Mouse (Mus musculus): ENCODE measurements around the gene Siae. TPM values are rescaled to one million over a fixed set of nuclear protein-coding genes. Genes with fewer than 3 reads are reported as not detected.

Siae gene
- polyA plus RNA-seq, 1 experiment from 2014 or later = 13.3 TPM

DNA sequence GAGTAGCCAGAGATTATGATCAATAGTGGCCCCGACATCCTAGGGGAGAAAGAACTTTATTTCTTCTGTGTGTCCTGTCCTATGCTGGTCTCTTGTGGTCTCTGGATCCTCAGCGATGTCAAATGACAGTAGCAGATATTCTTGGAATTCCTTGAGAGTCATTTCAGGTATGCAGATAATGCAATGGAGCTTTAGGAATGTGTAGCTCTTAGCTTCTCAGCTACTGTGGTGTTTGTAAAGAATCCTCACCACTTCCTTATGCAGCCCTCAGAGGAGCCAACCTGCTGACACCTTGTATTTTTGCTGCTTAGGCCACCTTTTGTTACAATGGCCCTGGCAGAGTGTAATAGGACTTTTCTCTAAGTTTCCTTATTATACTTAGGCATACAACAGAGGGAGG lies 109.1 kb downstream of the Siae start:
- H3K9ac ChIP-seq (ENCODE audit: low read length) = no peak overlapping the region
- no peak overlapping the region for H3K4me2 ChIP-seq (ENCODE audit: low read depth, low read length)
- H3K27me3 ChIP-seq (ENCODE audit: control insufficient read depth, insufficient read depth, low read length) = no peaks in the 10 kb centered on the region; the same call in 1 of the 2 replicates
- no peak overlapping the region for H3K4me3 ChIP-seq (replicated peaks; ENCODE audit: low read length)
- no peaks in the 10 kb centered on the region for H3K4me1 ChIP-seq (ENCODE audit: control insufficient read depth, insufficient read depth, low read length)
- no peaks in the 10 kb centered on the region for H3K36me3 ChIP-seq (ENCODE audit: control insufficient read depth, insufficient read depth, low read length)
- no peak for ATAC-seq (ENCODE audit: insufficient read depth, low FRiP score)
- no peaks in the 10 kb centered on the region for H3K9me3 ChIP-seq (replicated peaks; ENCODE audit: control insufficient read depth, low read length)
- no peak overlapping the region for H3K27ac ChIP-seq (ENCODE audit: low read length)
- WGBS = 59% methylated on average over 2 of the region's 2 CpGs

DNA sequence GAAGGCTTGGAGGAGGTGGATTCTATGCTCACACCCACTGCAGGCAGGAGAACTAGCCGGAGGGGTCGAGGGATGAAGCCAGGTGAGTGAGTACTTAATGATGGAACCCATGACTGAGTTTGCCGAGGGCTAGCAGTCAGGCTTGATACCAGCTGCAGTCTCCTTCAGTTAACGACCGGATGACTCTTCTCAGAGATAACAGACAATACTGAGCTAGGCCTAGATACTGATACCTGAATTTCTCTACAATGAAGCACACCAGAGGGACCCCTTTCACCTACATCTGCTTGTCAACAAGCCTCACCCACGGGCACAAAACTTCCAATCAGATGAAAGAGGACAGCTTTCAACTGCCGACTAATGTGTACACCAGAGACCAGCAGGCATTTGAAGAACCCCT lies 110.5 kb downstream of the Siae start:
- H3K36me3 ChIP-seq (ENCODE audit: control insufficient read depth, insufficient read depth, low read length) = no peaks in the 10 kb centered on the region
- no peak overlapping the region for H3K9ac ChIP-seq (ENCODE audit: low read length)
- 65% methylated on average over 7 of the region's 7 CpGs for WGBS
- H3K4me1 ChIP-seq (ENCODE audit: control insufficient read depth, insufficient read depth, low read length) = no peaks in the 10 kb centered on the region
- no peaks in the 10 kb centered on the region; the same call in 1 of the 2 replicates for H3K27me3 ChIP-seq (ENCODE audit: control insufficient read depth, insufficient read depth, low read length)
- ATAC-seq (ENCODE audit: insufficient read depth, low FRiP score) = no peak
- H3K4me2 ChIP-seq (ENCODE audit: low read depth, low read length) = no peak overlapping the region
- no peaks in the 10 kb centered on the region for H3K9me3 ChIP-seq (replicated peaks; ENCODE audit: control insufficient read depth, low read length)
- H3K4me3 ChIP-seq (replicated peaks; ENCODE audit: low read length) = no peak overlapping the region
- H3K27ac ChIP-seq (ENCODE audit: low read length) = no peak overlapping the region

DNA sequence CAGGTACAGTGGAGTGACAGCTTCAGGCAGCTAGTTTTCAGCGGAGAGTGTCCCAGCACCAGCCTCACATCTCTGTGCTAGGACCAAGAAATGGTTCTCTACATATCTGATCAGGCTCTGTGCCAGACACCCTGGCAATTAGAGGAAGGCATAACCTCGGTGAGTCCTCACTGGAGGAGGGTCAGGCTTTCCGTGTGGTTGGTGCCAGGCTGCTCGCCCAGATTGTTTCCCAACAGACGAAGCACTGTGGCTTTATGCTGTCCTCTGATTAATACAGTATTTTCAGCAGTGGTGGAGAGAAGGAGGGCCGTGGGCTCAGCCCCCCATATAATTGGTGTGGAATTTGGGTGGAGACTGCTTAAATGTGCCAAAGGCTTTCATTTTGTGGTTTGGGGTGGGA lies 113.6 kb downstream of the Siae start, which contains the start of gene Panx3:
Gene Panx3 (minus strand): TSS at position 121 of the 400 bp plus-strand sequence.
- Histone ChIP-seq H3K4me2 (ENCODE audit: low read depth, low read length) (no peak within 1 kb of the TSS), H3K36me3 (ENCODE audit: control insufficient read depth, insufficient read depth, low read length) (no peaks in the 10 kb centered on the region), H3K27ac (ENCODE audit: low read length) (no peak within 1 kb of the TSS), H3K9ac (ENCODE audit: low read length) (no peak within 1 kb of the TSS), H3K4me1 (ENCODE audit: control insufficient read depth, insufficient read depth, low read length) (no peaks in the 10 kb centered on the region), H3K9me3 (replicated peaks; ENCODE audit: control insufficient read depth, low read length) (no peaks in the 10 kb centered on the region), H3K27me3 (ENCODE audit: control insufficient read depth, insufficient read depth, low read length) (no peaks in the 10 kb centered on the region; the same call in 1 of the 2 replicates), H3K4me3 (replicated peaks; ENCODE audit: low read length) (no peak within 1 kb of the TSS)
- WGBS = 60% methylated on average over 6 of the region's 6 CpGs
- no peak for ATAC-seq (ENCODE audit: insufficient read depth, low FRiP score)

DNA sequence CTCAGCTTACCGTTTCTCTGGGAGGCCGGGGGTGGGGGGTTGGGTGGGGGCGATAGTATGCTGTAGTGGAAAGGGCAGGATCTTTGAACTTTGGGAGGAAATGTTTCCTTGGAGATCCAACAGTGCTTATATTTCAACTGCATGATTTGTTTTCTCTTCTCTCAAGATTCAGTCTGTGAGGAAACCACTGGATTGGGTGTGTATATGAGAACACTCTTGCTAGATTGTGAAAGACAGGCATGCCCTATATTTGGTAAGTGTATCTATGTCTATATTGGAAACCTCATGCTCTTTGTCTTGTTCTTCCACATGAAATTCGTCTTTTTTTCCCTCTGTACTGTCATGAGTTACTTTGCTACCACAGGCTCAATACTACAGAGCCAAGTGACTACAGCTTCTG lies 114.2 kb downstream of the Siae start:
- Histone ChIP-seq H3K4me1 (ENCODE audit: control insufficient read depth, insufficient read depth, low read length) (no peaks in the 10 kb centered on the region), H3K27ac (ENCODE audit: low read length) (no peak overlapping the region), H3K4me2 (ENCODE audit: low read depth, low read length) (no peak overlapping the region), H3K9me3 (replicated peaks; ENCODE audit: control insufficient read depth, low read length) (no peaks in the 10 kb centered on the region), H3K27me3 (ENCODE audit: control insufficient read depth, insufficient read depth, low read length) (no peaks in the 10 kb centered on the region; the same call in 1 of the 2 replicates), H3K9ac (ENCODE audit: low read length) (no peak overlapping the region), H3K36me3 (ENCODE audit: control insufficient read depth, insufficient read depth, low read length) (no peaks in the 10 kb centered on the region), H3K4me3 (replicated peaks; ENCODE audit: low read length) (no peak overlapping the region)
- ATAC-seq (ENCODE audit: insufficient read depth, low FRiP score) = no peak
- WGBS = 58% methylated on average over 4 of the region's 4 CpGs

DNA sequence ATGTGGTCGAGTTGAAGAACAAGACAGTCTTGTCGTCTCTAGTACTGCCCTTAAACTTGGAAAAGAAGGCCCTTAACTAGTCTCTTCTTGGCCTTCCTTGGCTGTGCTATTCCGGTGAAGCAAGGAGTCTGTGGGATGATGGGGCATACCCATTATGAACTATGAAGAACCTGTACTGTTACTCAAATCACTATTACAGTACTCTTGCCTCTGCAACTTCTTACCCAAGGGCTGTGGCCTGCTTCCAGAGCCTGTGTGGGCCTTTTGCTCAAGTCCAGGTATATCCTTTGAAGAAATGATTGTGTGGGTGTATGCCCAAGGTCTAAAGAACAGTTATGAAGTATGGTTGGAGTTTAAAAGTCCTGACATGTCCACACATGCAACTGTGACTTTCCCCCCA lies 114.8 kb downstream of the Siae start:
- Histone ChIP-seq H3K9ac (ENCODE audit: low read length) (no peak overlapping the region), H3K36me3 (ENCODE audit: control insufficient read depth, insufficient read depth, low read length) (no peaks in the 10 kb centered on the region), H3K4me1 (ENCODE audit: control insufficient read depth, insufficient read depth, low read length) (no peaks in the 10 kb centered on the region), H3K9me3 (replicated peaks; ENCODE audit: control insufficient read depth, low read length) (no peaks in the 10 kb centered on the region), H3K4me3 (replicated peaks; ENCODE audit: low read length) (no peak overlapping the region), H3K27me3 (ENCODE audit: control insufficient read depth, insufficient read depth, low read length) (no peaks in the 10 kb centered on the region; the same call in 1 of the 2 replicates), H3K27ac (ENCODE audit: low read length) (no peak overlapping the region), H3K4me2 (ENCODE audit: low read depth, low read length) (no peak overlapping the region)
- WGBS = 89% methylated on average over 3 of the region's 3 CpGs
- ATAC-seq (ENCODE audit: insufficient read depth, low FRiP score) = no peak

DNA sequence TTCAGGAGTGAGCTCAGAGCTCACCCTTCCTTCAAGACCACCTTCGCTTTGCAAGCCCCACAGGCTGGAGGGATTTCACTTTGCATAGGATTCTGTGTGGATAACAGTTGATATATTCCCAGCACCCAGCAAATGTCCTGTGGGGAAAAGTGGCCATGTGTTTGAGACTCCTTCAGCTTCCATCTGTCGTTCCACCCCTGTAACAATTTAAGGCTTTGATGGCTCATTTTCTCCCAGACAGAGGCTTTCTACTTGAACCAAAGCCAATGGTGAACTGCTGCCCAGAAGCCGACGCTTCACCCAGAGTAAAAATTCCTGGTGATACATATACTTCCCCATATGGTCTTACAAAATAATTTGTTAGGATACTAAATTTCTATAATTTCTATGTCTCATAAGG lies 119.8 kb downstream of the Siae start:
- Histone ChIP-seq H3K27me3 (ENCODE audit: control insufficient read depth, insufficient read depth, low read length) (no peaks in the 10 kb centered on the region), H3K27ac (ENCODE audit: low read length) (no peak overlapping the region), H3K4me1 (ENCODE audit: control insufficient read depth, insufficient read depth, low read length) (no peaks in the 10 kb centered on the region), H3K4me2 (ENCODE audit: low read depth, low read length) (no peak overlapping the region), H3K9ac (ENCODE audit: low read length) (no peak overlapping the region), H3K4me3 (replicated peaks; ENCODE audit: low read length) (no peak overlapping the region), H3K9me3 (replicated peaks; ENCODE audit: control insufficient read depth, low read length) (no peaks in the 10 kb centered on the region), H3K36me3 (ENCODE audit: control insufficient read depth, insufficient read depth, low read length) (no peaks in the 10 kb centered on the region)
- WGBS = 65% methylated on average over 4 of the region's 4 CpGs
- no peak for ATAC-seq (ENCODE audit: insufficient read depth, low FRiP score)

DNA sequence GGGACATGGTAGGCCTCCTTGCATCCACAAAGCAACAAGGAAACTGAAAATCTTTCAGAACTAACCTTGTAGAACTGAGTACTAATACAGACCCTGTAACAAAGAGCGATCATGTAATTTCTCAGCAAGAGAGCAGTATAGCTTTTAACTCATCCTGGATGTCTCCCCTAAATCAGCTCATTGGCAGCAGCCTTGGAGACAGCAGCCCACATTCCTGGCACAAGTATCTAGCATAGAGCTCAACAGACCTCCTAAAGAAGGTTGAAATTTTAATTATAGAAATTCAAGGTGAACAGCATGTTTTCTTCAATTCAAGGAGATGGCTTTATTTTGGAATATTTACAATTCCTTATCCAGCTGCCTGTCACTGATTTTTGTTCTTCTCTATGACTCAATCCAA lies 125.6 kb downstream of the Siae start:
- H3K9ac ChIP-seq (ENCODE audit: low read length) = no peak overlapping the region
- 88% methylated on average over 1 of the region's 1 CpGs for WGBS

DNA sequence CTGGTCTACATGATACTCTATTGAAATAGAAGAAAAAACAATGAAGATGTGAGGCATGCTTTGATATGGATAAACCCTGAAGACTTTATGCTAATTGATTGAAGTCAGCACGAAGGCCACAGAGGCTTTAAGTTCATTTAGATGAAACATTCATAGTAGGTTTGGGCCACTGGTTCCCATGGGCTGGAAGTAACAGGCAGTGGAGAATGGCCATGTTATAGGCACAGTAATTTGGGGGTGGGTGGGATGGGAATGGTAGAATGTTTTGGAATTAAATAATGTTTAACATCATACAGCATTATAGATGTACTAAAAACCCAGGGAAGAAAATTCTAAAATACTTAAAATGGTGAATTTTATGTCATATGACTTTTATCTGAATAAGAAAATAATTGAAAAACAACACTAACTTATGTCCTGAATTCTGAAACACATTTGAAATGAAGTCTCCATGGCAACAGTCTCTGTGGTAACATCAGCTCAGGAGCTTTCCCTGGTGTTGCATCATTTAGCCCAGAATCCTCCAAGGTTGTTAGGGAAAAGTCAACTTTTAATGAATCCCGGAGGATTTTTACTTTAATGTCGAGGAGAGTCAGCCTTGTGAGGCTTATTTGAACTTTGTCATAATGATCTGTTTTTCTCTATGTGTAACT lies 131.9 kb downstream of the Siae start:
- Histone ChIP-seq H3K4me2 (ENCODE audit: low read depth, low read length) (no peak overlapping the region), H3K27me3 (ENCODE audit: control insufficient read depth, insufficient read depth, low read length) (no peaks in the 10 kb centered on the region), H3K9me3 (replicated peaks; ENCODE audit: control insufficient read depth, low read length) (no peaks in the 10 kb centered on the region), H3K27ac (ENCODE audit: low read length) (no peak overlapping the region), H3K4me3 (replicated peaks; ENCODE audit: low read length) (no peak overlapping the region), H3K4me1 (ENCODE audit: control insufficient read depth, insufficient read depth, low read length) (no peaks in the 10 kb centered on the region), H3K36me3 (ENCODE audit: control insufficient read depth, insufficient read depth, low read length) (no peaks in the 10 kb centered on the region), H3K9ac (ENCODE audit: low read length) (no peak overlapping the region)
- no peak for ATAC-seq (ENCODE audit: insufficient read depth, low FRiP score)
- WGBS = 76% methylated on average over 3 of the region's 3 CpGs

More for the DNA sequence above, 125.6 kb downstream of the Siae start:
- Histone ChIP-seq H3K27ac (ENCODE audit: low read length) (no peak overlapping the region), H3K27me3 (ENCODE audit: control insufficient read depth, insufficient read depth, low read length) (no peaks in the 10 kb centered on the region), H3K36me3 (ENCODE audit: control insufficient read depth, insufficient read depth, low read length) (no peaks in the 10 kb centered on the region), H3K4me1 (ENCODE audit: control insufficient read depth, insufficient read depth, low read length) (no peaks in the 10 kb centered on the region), H3K4me2 (ENCODE audit: low read depth, low read length) (no peak overlapping the region), H3K9me3 (replicated peaks; ENCODE audit: control insufficient read depth, low read length) (no peaks in the 10 kb centered on the region), H3K4me3 (replicated peaks; ENCODE audit: low read length) (no peak overlapping the region)
- ATAC-seq (ENCODE audit: insufficient read depth, low FRiP score) = no peak

DNA sequence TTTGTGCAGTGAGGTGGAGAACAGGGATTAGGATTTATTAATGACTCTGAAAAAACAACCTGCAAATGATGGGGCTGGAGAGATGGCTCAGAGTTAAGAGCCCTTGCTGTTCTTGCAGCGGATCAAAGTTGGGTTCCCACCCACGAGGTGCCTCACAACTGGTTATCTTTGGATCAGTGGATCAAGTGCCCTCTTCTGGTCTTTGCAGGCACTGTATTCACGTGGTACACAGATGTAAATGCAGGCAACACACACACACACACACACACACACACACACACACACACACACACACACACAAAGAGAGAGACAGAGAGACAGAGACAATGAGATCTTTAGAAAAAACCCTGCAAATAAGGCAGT lies 132.4 kb downstream of the Siae start:
- Histone ChIP-seq H3K4me3 (replicated peaks; ENCODE audit: low read length) (no peak overlapping the region), H3K4me1 (ENCODE audit: control insufficient read depth, insufficient read depth, low read length) (no peaks in the 10 kb centered on the region), H3K36me3 (ENCODE audit: control insufficient read depth, insufficient read depth, low read length) (no peaks in the 10 kb centered on the region), H3K9ac (ENCODE audit: low read length) (no peak overlapping the region), H3K27me3 (ENCODE audit: control insufficient read depth, insufficient read depth, low read length) (no peaks in the 10 kb centered on the region), H3K27ac (ENCODE audit: low read length) (no peak overlapping the region), H3K9me3 (replicated peaks; ENCODE audit: control insufficient read depth, low read length) (no peaks in the 10 kb centered on the region), H3K4me2 (ENCODE audit: low read depth, low read length) (no peak overlapping the region)
- no peak for ATAC-seq (ENCODE audit: insufficient read depth, low FRiP score)
- WGBS = 41% methylated on average over 3 of the region's 3 CpGs
